Mouse (Mus musculus) limb, embryonic 14.5 days (tissue): ENCODE results near the gene Tmem108. TPM values are rescaled to one million over a fixed set of nuclear protein-coding genes. Genes with fewer than 3 reads are reported as not detected.

ENCODE experiments used
- ATAC-seq: fragments of 200-750 bp; cut with Nextera tagmentation; 2 replicates; pipeline ENCODE4 v1.8.0; 2017; ENCODE audit warnings: low read depth, moderate number of reproducible peaks, moderate TSS enrichment; ENCODE audit not compliant: low FRiP score
- DNase-seq: peaks from one replicate; pipeline ENCODE4 v3.0.0-alpha.2; 2015; ENCODE audit warnings: low spot score
- H3K27ac ChIP-seq: fragments of 300-500 bp; sonication (generic); replicated peaks from 2 replicates; pipeline ENCODE4 v1.5.1; 2014; ENCODE audit warnings: low read depth, mild to moderate bottlenecking, low read length, moderate library complexity, mixed read lengths
- H3K27me3 ChIP-seq: fragments of 300-500 bp; sonication (generic); 2 replicates; pipeline ENCODE4 v1.6.1; 2014; ENCODE audit warnings: low read length, mixed read lengths; ENCODE audit not compliant: control insufficient read depth, insufficient read depth
- H3K36me3 ChIP-seq: fragments of 300-500 bp; sonication (generic); 2 replicates; pipeline ENCODE4 v1.6.1; 2014; ENCODE audit warnings: mild to moderate bottlenecking, low read length, moderate library complexity, mixed read lengths; ENCODE audit not compliant: control insufficient read depth, insufficient read depth
- H3K4me1 ChIP-seq: fragments of 300-500 bp; sonication (generic); 2 replicates; pipeline ENCODE4 v1.6.1; 2014; ENCODE audit warnings: antibody characterized with exemption, low read length, mixed read lengths; ENCODE audit not compliant: control insufficient read depth, insufficient read depth
- H3K4me2 ChIP-seq: fragments of 300-500 bp; sonication (generic); replicated peaks from 2 replicates; pipeline ENCODE4 v1.6.1; 2014; ENCODE audit warnings: low read depth, mild to moderate bottlenecking, low read length, moderate library complexity; ENCODE audit not compliant: severe bottlenecking
- H3K4me3 ChIP-seq: fragments of 300-500 bp; sonication (generic); replicated peaks from 2 replicates; pipeline ENCODE4 v1.5.1; 2014; ENCODE audit warnings: low read length
- H3K9ac ChIP-seq: fragments of 300-500 bp; sonication (generic); 2 replicates; pipeline ENCODE4 v1.6.1; 2014; ENCODE audit warnings: mild to moderate bottlenecking, low read depth, low read length, moderate library complexity; ENCODE audit not compliant: severe bottlenecking
- H3K9me3 ChIP-seq: fragments of 300-500 bp; sonication (generic); 2 replicates; pipeline ENCODE4 v1.6.1; 2016; ENCODE audit warnings: low read length; ENCODE audit not compliant: control insufficient read depth
- POLR2A ChIP-seq: fragments of 200-500 bp; IDR thresholded peaks from 2 replicates; pipeline ENCODE4 v1.8.0; 2012; ENCODE audit warnings: inconsistent platforms, mild to moderate bottlenecking, moderate library complexity, borderline replicate concordance; ENCODE audit not compliant: insufficient read depth, insufficient read length; ENCODE audit errors: extremely low read depth
- WGBS: fragments of 180-500 bp; shearing (Covaris S2); extraction: QIAGEN DNeasy Blood & Tissue Kit; methylation state at CpG from one replicate; pipeline ENCODE4 v1.1.7; 2014; 5-methylcytosine and 5-hydroxymethylcytosine counted together
- polyA plus RNA-seq, 2 experiments: library from polyadenylated mRNA; depleted of rRNA in 1 of 2; stranded (reverse) in 1 of 2; unstranded in 1 of 2; fragments of >200 nt; fragmentation: Nextera tagmentation in 1 of 2; extraction: Ambion mirVana in 1 of 2; gene quantifications; 2 replicates each; pipeline versions ENCODE4 v1.2.1 to v1.2.3; 2012 to 2014

Tmem108 gene
- polyA plus RNA-seq, 2 experiments: 8.9 to 14.8 TPM

DNA sequence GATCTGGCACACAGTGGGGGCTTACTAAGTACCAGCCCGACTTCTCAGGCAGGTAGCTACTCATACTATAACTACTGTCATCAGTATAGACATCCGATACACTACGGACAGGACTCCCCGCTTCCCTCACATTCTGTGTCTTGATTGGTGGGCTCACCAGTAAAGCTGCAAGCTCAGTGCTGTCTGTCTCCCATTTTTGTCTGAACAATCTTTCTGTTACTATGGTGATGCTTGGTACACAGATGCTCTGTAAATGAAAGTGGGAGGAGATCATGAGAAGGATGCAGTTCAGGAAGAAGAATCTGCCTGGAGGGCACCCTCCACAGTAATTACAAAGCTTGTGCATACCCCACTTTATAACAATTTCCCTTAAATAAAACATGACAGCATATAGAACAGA is 176.8 kb downstream of the Tmem108 start:
- TF ChIP-seq POLR2A: no peak
- DNase-seq (no peak), ATAC-seq (no peak)
- 80% methylated on average over 4 of the region's 4 CpGs for WGBS
- Histone ChIP-seq H3K9ac (no peak overlapping the region), H3K36me3 (no peaks in the 10 kb centered on the region), H3K4me3 (no peak overlapping the region), H3K9me3 (no peaks in the 10 kb centered on the region), H3K4me2 (no peak overlapping the region), H3K27ac (no peak overlapping the region), H3K4me1 (no peaks in the 10 kb centered on the region), H3K27me3 (no peaks in the 10 kb centered on the region)

DNA sequence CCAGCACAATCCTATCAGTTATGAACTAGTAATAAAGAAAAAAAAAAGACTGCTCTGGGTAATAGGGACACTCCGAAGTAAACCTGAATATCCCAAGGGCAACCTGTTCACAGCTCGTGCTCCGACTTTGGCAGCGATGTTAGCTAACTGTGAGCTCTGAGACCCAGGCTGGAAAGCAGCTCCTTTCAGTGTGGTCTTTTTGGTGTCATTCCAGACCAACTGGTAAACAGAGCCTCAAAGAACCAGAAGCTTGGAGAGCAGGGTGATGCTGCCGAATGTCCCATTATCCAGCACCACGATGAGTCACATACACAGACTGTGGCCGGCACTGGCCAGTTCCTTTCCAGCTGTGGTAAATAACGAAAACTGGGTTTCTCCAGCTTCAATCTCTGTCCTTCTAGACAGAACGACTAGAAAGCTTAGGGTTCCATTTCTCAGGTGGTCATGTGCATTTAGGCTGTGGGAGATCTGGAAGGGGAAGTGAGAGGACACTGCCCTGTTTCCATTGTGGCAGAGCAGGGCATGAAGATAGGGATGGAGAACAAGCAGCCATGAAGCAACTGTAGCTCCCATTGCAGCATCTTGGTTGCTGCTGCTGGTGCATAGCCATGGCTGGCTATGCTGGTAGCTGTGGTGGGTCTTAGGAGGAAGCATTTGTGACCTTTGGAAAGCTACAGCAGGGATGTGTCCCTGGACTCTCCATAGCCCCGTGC is 179.2 kb downstream of the Tmem108 start:
- H3K27ac ChIP-seq: no peak overlapping the region
- no peaks in the 10 kb centered on the region for H3K9me3 ChIP-seq
- ATAC-seq: no peak
- no peaks in the 10 kb centered on the region for H3K36me3 ChIP-seq
- 80% methylated on average over 10 of the region's 10 CpGs for WGBS
- no peak overlapping the region for H3K9ac ChIP-seq
- no peak for TF ChIP-seq POLR2A
- no peak overlapping the region for H3K4me2 ChIP-seq
- no peak overlapping the region for H3K4me3 ChIP-seq
- no peaks in the 10 kb centered on the region for H3K4me1 ChIP-seq
- H3K27me3 ChIP-seq: no peaks in the 10 kb centered on the region
- DNase-seq: no peak

DNA sequence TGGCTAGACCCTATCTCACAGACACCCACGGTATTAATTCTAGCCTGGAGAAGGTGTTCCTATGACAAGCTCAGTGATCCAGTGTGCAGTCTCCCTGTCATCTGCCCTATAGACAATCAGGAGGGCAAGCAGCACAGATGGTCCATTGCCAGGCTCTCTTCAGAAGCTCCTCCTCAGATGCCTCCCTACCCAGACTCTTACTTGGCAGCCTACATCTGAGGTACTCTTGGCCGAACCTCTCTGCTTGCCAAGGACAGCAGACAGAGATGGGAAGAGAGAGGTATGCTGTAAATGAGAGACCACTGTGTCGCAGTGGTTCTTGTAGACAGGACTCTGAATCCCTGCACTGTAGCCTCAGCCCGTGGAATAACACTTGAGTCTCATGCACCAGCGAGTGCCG is 181.0 kb downstream of the Tmem108 start:
- H3K9me3 ChIP-seq: no peaks in the 10 kb centered on the region
- WGBS: 93% methylated on average over 6 of the region's 6 CpGs
- no peak for DNase-seq

DNA sequence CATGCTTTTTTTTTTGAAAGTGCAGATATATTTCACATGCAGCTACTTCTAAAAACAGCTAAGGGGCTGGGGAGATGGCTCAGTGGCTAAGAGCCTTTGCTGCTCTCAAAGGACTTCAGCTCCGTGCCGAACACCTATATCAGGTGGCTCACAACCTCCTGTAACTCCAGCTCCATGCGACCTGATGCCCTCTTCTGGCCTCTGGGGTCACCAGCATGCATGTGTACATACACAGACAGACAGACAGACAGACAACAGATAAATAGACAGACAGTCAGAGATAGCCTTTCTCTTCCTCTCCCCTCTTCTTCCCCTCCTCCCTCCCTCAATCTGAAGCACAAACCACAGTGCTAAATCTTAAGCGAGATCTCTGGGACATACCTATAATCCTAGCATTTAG is 181.5 kb downstream of the Tmem108 start:
- H3K9ac ChIP-seq: no peak overlapping the region
- DNase-seq (no peak), ATAC-seq (no peak)
- TF ChIP-seq POLR2A: no peak
- no peak overlapping the region for H3K4me3 ChIP-seq
- H3K4me2 ChIP-seq: no peak overlapping the region
- no peak overlapping the region for H3K27ac ChIP-seq
- H3K4me1 ChIP-seq: no peaks in the 10 kb centered on the region
- H3K27me3 ChIP-seq: no peaks in the 10 kb centered on the region
- H3K9me3 ChIP-seq: no peaks in the 10 kb centered on the region
- H3K36me3 ChIP-seq: no peaks in the 10 kb centered on the region
- 92% methylated on average over 4 of the region's 4 CpGs for WGBS

More for the DNA sequence above, 181.0 kb downstream of the Tmem108 start:
- no peak overlapping the region for H3K4me3 ChIP-seq
- H3K36me3 ChIP-seq: no peaks in the 10 kb centered on the region
- H3K27ac ChIP-seq: no peak overlapping the region
- no peak overlapping the region for H3K9ac ChIP-seq
- no peak for ATAC-seq
- no peak for TF ChIP-seq POLR2A
- no peaks in the 10 kb centered on the region for H3K4me1 ChIP-seq
- H3K27me3 ChIP-seq: no peaks in the 10 kb centered on the region
- no peak overlapping the region for H3K4me2 ChIP-seq

DNA sequence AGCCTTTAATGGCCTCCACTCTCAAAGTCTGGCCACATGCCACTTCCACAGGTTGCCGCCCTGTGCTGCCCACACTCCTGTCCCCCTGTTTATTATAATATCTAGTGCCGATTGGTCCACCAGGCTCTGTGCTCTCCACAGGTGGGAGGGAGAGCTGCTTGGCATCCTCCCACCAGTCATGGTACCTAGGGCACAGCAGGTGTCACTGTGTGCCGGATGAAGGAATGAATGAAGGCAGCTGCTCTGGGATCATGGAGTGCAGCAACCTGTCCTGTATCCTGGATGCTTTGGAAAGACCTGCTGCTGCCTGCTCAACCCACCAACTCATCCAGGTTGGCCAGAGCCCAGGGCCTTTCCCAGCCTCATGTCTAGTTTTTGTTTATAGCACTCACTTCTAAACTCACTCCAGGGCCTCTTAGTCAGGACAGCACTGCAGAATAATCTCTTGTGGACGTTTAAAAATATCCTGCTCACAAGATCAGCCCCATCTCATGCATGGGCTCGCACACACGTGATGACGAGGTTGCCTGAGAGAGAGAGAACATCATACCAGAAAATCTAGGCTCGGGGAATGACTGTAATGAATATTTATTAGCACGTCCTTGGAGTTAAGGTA is 182.1 kb downstream of the Tmem108 start:
- DNase-seq (no peak), ATAC-seq (no peak)
- H3K36me3 ChIP-seq: no peaks in the 10 kb centered on the region
- H3K9me3 ChIP-seq: no peaks in the 10 kb centered on the region
- 80% methylated on average over 9 of the region's 9 CpGs for WGBS
- no peaks in the 10 kb centered on the region for H3K27me3 ChIP-seq
- no peak overlapping the region for H3K9ac ChIP-seq
- H3K4me2 ChIP-seq: no peak overlapping the region
- H3K4me3 ChIP-seq: no peak overlapping the region
- TF ChIP-seq POLR2A: no peak
- H3K4me1 ChIP-seq: peaks cover under 1% of the 10 kb centered on the region
- no peak overlapping the region for H3K27ac ChIP-seq
